Mouse (Mus musculus) embryonic facial prominence, embryonic 13.5 days (tissue): ENCODE measurements around the gene Abcc6. TPM values are rescaled to one million over a fixed set of nuclear protein-coding genes. Genes with fewer than 3 reads are reported as not detected.

ENCODE experiments used
- ATAC-seq: fragments of 200-750 bp; cut with Nextera tagmentation; 2 replicates; pipeline ENCODE4 v1.8.0; 2017; ENCODE audit warnings: low read depth; ENCODE audit not compliant: insufficient number of reproducible peaks, insufficient read depth, low FRiP score, low TSS enrichment
- H3K27ac ChIP-seq: fragments of 300-500 bp; sonication (generic); 2 replicates; pipeline ENCODE4 v1.5.1; 2015; ENCODE audit warnings: moderate library complexity, mild to moderate bottlenecking, inconsistent platforms
- H3K27me3 ChIP-seq: fragments of 300-500 bp; sonication (generic); 2 replicates; pipeline ENCODE4 v1.6.1; 2015; ENCODE audit warnings: mild to moderate bottlenecking, inconsistent platforms
- H3K36me3 ChIP-seq: fragments of 300-500 bp; sonication (generic); 2 replicates; pipeline ENCODE4 v1.6.1; 2015; ENCODE audit warnings: mild to moderate bottlenecking, inconsistent platforms
- H3K4me1 ChIP-seq: fragments of 300-500 bp; sonication (generic); 2 replicates; pipeline ENCODE4 v1.6.1; 2015; ENCODE audit warnings: inconsistent platforms
- H3K4me2 ChIP-seq: fragments of 300-500 bp; sonication (generic); 2 replicates; pipeline ENCODE4 v1.6.1; 2015; ENCODE audit warnings: moderate library complexity, mild to moderate bottlenecking, inconsistent platforms
- H3K4me3 ChIP-seq: fragments of 300-500 bp; sonication (generic); 2 replicates; pipeline ENCODE4 v1.5.1; 2015; ENCODE audit warnings: mild to moderate bottlenecking, inconsistent platforms
- H3K9ac ChIP-seq: fragments of 300-500 bp; sonication (generic); 2 replicates; pipeline ENCODE4 v1.6.1; 2015; ENCODE audit warnings: mild to moderate bottlenecking, inconsistent platforms
- H3K9me3 ChIP-seq: fragments of 300-500 bp; sonication (generic); 2 replicates; pipeline ENCODE4 v1.6.1; 2016; ENCODE audit warnings: inconsistent platforms
- WGBS: fragments of 180-500 bp; shearing (Covaris S2); methylation state at CpG from one replicate; pipeline ENCODE4 v1.1.7; 2015; ENCODE audit warnings: mixed read lengths; 5-methylcytosine and 5-hydroxymethylcytosine counted together
- polyA plus RNA-seq: library from polyadenylated mRNA; unstranded; fragments of >200 nt; fragmentation: Nextera tagmentation; extraction: Ambion mirVana; gene quantifications from 2 replicates; pipeline ENCODE4 v1.2.1, GENCODE M21; 2015

Gene Abcc6
- polyA plus RNA-seq, 1 experiment from 2014 or later, result 0.25 TPM

- H3K4me3 ChIP-seq, result peak overlapping the region; percentile 22; the same call in 1 of the 2 replicates
- peaks cover 17% of the 10 kb centered on the region; the same call in 1 of the 2 replicates for H3K9me3 ChIP-seq
- H3K9ac ChIP-seq, result no peak overlapping the region
- H3K27me3 ChIP-seq, result peaks cover 14% of the 10 kb centered on the region
- H3K4me1 ChIP-seq, result peaks cover 12% of the 10 kb centered on the region
- peak overlapping the region; percentile 37 for H3K4me2 ChIP-seq
- 11% methylated on average over 20 of the region's 23 CpGs for WGBS
- H3K27ac ChIP-seq, result no peak overlapping the region
- no peak for ATAC-seq
- no peaks in the 10 kb centered on the region for H3K36me3 ChIP-seq
Measured at GRCm38 (mm10) chr7:45928626-45929295, 101.3 kb downstream of the Abcc6 start.

- Histone ChIP-seq H3K27me3 (peaks cover 14% of the 10 kb centered on the region), H3K4me3 (peak overlapping the region; percentile 44), H3K4me1 (peaks cover 47% of the 10 kb centered on the region), H3K9me3 (peaks cover 7% of the 10 kb centered on the region; the same call in 1 of the 2 replicates), H3K27ac (peak overlapping the region; percentile 93; the same call in 1 of the 2 replicates), H3K4me2 (peak overlapping the region; percentile 76), H3K36me3 (no peaks in the 10 kb centered on the region), H3K9ac (0 out of 2 replicates have a peak overlapping the region, but pooled peaks have one; percentile 44)
- ATAC-seq, result no peak
- 18% methylated on average over 14 of the region's 14 CpGs for WGBS
Measured at GRCm38 (mm10) chr7:45924429-45924816, 105.7 kb downstream of the Abcc6 start.

GRCm38 (mm10) chr7:45923762-45924428, 106.2 kb downstream of the Abcc6 start, which contains the start of gene Ccdc114:
Gene Ccdc114, plus strand, starts transcription at chr7:45924072.
- Histone ChIP-seq H3K4me3 (peak within 1 kb of the TSS; percentile 44), H3K27me3 (peaks cover 11% of the 10 kb centered on the region), H3K4me2 (peak within 1 kb of the TSS; percentile 76), H3K4me1 (peaks cover 49% of the 10 kb centered on the region), H3K27ac (peak within 1 kb of the TSS; percentile 93), H3K9ac (peak within 1 kb of the TSS; percentile 49), H3K36me3 (peaks cover 5% of the 10 kb centered on the region), H3K9me3 (peaks cover 7% of the 10 kb centered on the region; the same call in 1 of the 2 replicates)
- no peak for ATAC-seq
- 9% methylated on average over 24 of the region's 24 CpGs for WGBS

- Histone ChIP-seq H3K4me1 (peaks cover 51% of the 10 kb centered on the region), H3K9me3 (peaks cover 7% of the 10 kb centered on the region; the same call in 1 of the 2 replicates), H3K4me3 (peak overlapping the region; percentile 44), H3K27ac (peak overlapping the region; percentile 93), H3K36me3 (peaks cover 8% of the 10 kb centered on the region), H3K9ac (peak overlapping the region; percentile 49), H3K27me3 (peaks cover 7% of the 10 kb centered on the region), H3K4me2 (peak overlapping the region; percentile 76)
- under 1% methylated on average over 37 of the region's 37 CpGs for WGBS
- ATAC-seq, result peak; percentile 84
Measured at GRCm38 (mm10) chr7:45922928-45923761, 107.0 kb downstream of the Abcc6 start.

DNA sequence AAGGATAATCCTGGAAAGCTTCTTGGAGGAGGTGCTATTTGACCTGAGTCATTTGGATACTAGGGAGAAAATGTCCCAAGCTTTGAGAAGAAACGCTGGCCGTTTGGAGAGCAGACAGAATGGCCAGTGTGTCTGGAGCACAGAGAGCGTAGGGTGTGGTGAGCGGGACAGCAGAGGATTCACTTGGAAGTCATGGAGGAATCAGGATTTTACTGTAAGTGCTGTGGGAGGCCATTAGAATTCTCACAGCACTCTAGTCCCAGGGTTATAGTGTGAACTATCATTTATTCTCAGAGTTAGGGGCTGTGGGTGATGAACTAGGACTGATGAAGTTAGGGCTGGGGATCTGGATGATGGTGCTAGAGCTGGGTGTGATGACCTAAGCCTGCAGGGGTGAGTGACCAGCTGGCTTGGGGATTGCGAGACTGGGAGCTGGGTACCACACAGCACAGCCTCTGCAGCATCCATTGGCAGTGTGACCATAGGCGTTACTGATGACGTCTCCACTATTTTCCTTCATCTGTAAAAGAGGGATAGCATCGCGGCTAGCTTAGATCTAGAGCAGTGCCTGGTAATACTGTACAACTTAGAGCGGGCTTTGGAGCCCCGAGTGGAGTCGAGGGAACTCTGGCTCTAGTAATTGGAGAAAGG, 108.0 kb downstream of the Abcc6 start:
- WGBS, result 73% methylated on average over 12 of the region's 12 CpGs

DNA sequence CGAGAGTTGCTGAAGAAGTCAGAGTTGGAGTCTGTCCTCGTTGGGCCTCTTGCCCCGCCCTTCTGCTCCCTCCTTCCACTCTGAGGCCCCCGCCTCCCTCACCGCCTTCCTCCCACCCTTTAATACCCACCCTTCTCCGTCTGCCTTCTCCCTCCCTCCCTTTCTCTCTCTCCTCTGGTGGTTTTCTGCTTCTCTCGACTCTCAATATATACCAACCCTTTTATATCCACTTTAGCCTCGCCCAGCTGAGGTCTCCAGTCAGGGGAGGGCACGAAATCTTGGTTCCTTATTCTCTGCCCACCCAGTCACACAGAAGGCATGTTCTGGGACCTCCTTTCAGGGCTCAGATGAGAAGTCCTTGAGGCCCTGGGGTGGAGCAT, 108.9 kb downstream of the Abcc6 start, which contains the start of gene Emp3:
TSS of gene Emp3 (minus strand) at position 163 of the 380 bp plus-strand sequence.
- Histone ChIP-seq H3K9ac (peak within 1 kb of the TSS; percentile 78), H3K4me2 (peak within 1 kb of the TSS; percentile 76), H3K36me3 (peaks cover 11% of the 10 kb centered on the region), H3K4me1 (peaks cover 70% of the 10 kb centered on the region), H3K27me3 (no peaks in the 10 kb centered on the region), H3K4me3 (peak within 1 kb of the TSS; percentile 55), H3K27ac (peak within 1 kb of the TSS; percentile 93), H3K9me3 (peaks cover 7% of the 10 kb centered on the region; the same call in 1 of the 2 replicates)
- ATAC-seq, result peak; percentile 22; the same call in 1 of the 2 replicates
- WGBS, result 20% methylated on average over 9 of the region's 9 CpGs

More for the DNA sequence above, 108.0 kb downstream of the Abcc6 start:
- H3K36me3 ChIP-seq, result peaks cover 11% of the 10 kb centered on the region
- H3K27me3 ChIP-seq, result no peaks in the 10 kb centered on the region
- no peak for ATAC-seq
- H3K27ac ChIP-seq, result peak overlapping the region; percentile 93
- 0 out of 2 replicates have a peak overlapping the region, but pooled peaks have one; percentile 55 for H3K4me3 ChIP-seq
- H3K4me2 ChIP-seq, result peak overlapping the region; percentile 76
- H3K4me1 ChIP-seq, result peaks cover 62% of the 10 kb centered on the region
- H3K9ac ChIP-seq, result 0 out of 2 replicates have a peak overlapping the region, but pooled peaks have one; percentile 49
- H3K9me3 ChIP-seq, result peaks cover 7% of the 10 kb centered on the region; the same call in 1 of the 2 replicates

DNA sequence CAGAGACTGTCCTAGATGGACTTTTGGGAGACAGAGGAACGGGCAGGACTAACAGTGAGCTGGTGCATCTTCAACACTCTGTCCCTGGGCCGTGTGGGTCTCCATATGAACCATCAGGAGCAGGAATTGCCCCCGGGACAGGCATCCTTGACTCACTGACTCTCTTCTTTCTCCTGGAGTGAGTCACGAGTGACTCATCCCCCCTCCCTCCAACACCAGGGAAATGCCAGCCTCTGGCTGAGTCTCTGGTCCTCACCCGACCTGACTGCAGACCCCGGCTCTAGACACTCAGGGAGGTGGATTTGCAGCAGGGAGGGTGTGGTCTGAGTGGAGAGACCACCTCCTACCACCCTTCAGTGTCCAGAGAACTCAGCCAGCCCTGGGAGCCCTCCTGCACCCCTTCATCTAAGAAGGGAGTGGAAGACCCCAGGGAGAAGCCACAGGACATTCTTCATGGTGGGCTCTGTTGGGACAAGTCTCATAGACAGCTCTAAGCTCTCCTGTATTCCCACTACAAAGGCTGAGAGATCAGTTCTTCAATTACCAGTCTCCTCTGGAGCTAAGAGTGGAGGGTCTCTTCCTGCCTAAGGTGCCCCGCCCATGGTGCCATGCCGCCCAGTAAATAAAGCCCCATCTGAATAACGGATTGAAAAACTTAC, 109.4 kb downstream of the Abcc6 start:
- 26% methylated on average over 9 of the region's 9 CpGs for WGBS
- Histone ChIP-seq H3K27me3 (no peaks in the 10 kb centered on the region), H3K27ac (peak overlapping the region; percentile 93), H3K9ac (peak overlapping the region; percentile 78), H3K4me2 (peak overlapping the region; percentile 76), H3K4me3 (peak overlapping the region; percentile 55), H3K4me1 (peaks cover 75% of the 10 kb centered on the region), H3K9me3 (peaks cover 7% of the 10 kb centered on the region; the same call in 1 of the 2 replicates), H3K36me3 (peaks cover 11% of the 10 kb centered on the region)
- no peak for ATAC-seq

- 77% methylated on average over 4 of the region's 4 CpGs for WGBS
- Histone ChIP-seq H3K4me3 (peak overlapping the region; percentile 55), H3K36me3 (peaks cover 11% of the 10 kb centered on the region), H3K4me1 (peaks cover 83% of the 10 kb centered on the region), H3K4me2 (peak overlapping the region; percentile 76), H3K9ac (peak overlapping the region; percentile 78), H3K27me3 (no peaks in the 10 kb centered on the region), H3K9me3 (no peaks in the 10 kb centered on the region), H3K27ac (peak overlapping the region; percentile 93)
- ATAC-seq, result no peak
Measured at GRCm38 (mm10) chr7:45919761-45920160, 110.3 kb downstream of the Abcc6 start.

GRCm38 (mm10) chr7:45919083-45919671, 110.9 kb downstream of the Abcc6 start:
- H3K4me2 ChIP-seq, result peak overlapping the region; percentile 76
- peaks cover 11% of the 10 kb centered on the region for H3K36me3 ChIP-seq
- peak overlapping the region; percentile 55 for H3K4me3 ChIP-seq
- peak overlapping the region; percentile 93; the same call in 1 of the 2 replicates for H3K27ac ChIP-seq
- ATAC-seq, result no peak
- H3K9ac ChIP-seq, result peak overlapping the region; percentile 78; the same call in 1 of the 2 replicates
- H3K9me3 ChIP-seq, result no peaks in the 10 kb centered on the region
- peaks cover 83% of the 10 kb centered on the region for H3K4me1 ChIP-seq
- 66% methylated on average over 14 of the region's 14 CpGs for WGBS
- no peaks in the 10 kb centered on the region for H3K27me3 ChIP-seq

- ATAC-seq, result no peak
- WGBS, result 86% methylated on average over 15 of the region's 15 CpGs
- no peak overlapping the region for H3K4me2 ChIP-seq
Measured at GRCm38 (mm10) chr7:45917926-45918325, 112.2 kb downstream of the Abcc6 start.

More at GRCm38 (mm10) chr7:45917926-45918325, 112.2 kb downstream of the Abcc6 start:
- Histone ChIP-seq H3K4me3 (no peak overlapping the region), H3K9ac (no peak overlapping the region; the same call in 1 of the 2 replicates), H3K4me1 (peaks cover 76% of the 10 kb centered on the region), H3K27ac (peak overlapping the region; percentile 97), H3K27me3 (no peaks in the 10 kb centered on the region), H3K9me3 (no peaks in the 10 kb centered on the region), H3K36me3 (peaks cover 11% of the 10 kb centered on the region)
